Mouse (Mus musculus): ENCODE results near the gene Armc2. TPM values are rescaled to one million over a fixed set of nuclear protein-coding genes. Genes with fewer than 3 reads are reported as not detected.

Gene Armc2
- polyA plus RNA-seq, 1 experiment from 2014 or later: 1.2 TPM

DNA sequence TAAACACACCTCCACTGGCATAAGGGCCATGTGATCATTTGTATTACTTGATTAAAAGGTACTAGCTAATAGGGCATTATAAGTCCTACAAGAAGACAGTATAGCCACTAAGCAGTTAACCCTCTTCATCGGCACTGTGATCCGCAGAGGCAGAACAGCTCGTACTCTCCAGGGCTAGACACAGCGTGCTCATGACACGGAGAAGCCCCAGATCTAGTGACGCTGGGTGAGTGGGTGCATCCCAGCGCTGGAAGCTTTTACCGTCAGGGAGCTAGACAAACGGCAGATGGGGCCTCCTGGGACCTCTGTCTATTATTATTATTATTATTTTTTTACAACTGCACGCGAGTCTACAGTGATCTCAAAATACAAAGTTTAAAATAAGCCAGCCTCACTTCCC lies 9.1 kb upstream of the Armc2 start:
- no peak for TF ChIP-seq CTCF (IDR thresholded peaks at IDR 0.05; ENCODE audit: low read depth)
- 65% methylated on average over 11 of the region's 11 CpGs for WGBS
- no peak overlapping the region for H3K4me3 ChIP-seq (ENCODE audit: low read depth, low read length)
- H3K4me1 ChIP-seq (replicated peaks; ENCODE audit: control insufficient read depth, insufficient read depth, low read length): no peaks in the 10 kb centered on the region
- H3K27me3 ChIP-seq (replicated peaks; ENCODE audit: control insufficient read depth, insufficient read depth, low read length): no peaks in the 10 kb centered on the region
- no peak overlapping the region for H3K27ac ChIP-seq (ENCODE audit: low read depth, low read length)
- H3K4me2 ChIP-seq (replicated peaks; ENCODE audit: low read depth): peak overlapping the region; percentile 38
- H3K9me3 ChIP-seq (ENCODE audit: control insufficient read depth): no peaks in the 10 kb centered on the region
- no peak overlapping the region for H3K9ac ChIP-seq (ENCODE audit: low read depth, low read length)
- no peak for ATAC-seq
- no peaks in the 10 kb centered on the region for H3K36me3 ChIP-seq (ENCODE audit: control insufficient read depth, insufficient read depth)

DNA sequence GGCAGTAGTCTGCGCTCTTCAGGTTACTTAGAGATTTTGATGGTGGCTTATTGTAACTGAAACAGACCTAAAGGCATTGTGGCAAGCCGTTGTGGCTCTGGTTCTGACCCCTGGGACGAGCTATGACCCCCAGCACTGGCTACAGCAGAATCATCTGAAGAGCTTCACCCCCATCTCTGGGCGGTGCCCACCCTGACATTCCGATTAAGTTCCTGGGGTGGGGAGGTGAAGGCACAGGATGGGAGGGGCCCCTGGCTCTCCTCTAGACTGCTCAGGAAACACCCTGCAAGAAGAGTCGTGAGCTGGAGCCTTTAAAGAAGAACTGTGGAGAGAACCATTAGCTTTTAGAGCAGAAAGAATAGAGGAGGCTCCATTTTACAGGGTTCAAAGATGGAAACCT lies 6.2 kb upstream of the Armc2 start:
- no peak overlapping the region for H3K4me3 ChIP-seq (ENCODE audit: low read depth, low read length)
- no peaks in the 10 kb centered on the region for H3K36me3 ChIP-seq (ENCODE audit: control insufficient read depth, insufficient read depth)
- WGBS: 68% methylated on average over 6 of the region's 6 CpGs
- TF ChIP-seq CTCF (IDR thresholded peaks at IDR 0.05; ENCODE audit: low read depth): no peak
- no peaks in the 10 kb centered on the region for H3K9me3 ChIP-seq (ENCODE audit: control insufficient read depth)
- H3K27me3 ChIP-seq (replicated peaks; ENCODE audit: control insufficient read depth, insufficient read depth, low read length): no peaks in the 10 kb centered on the region
- no peak overlapping the region for H3K9ac ChIP-seq (ENCODE audit: low read depth, low read length)
- H3K4me1 ChIP-seq (replicated peaks; ENCODE audit: control insufficient read depth, insufficient read depth, low read length): no peaks in the 10 kb centered on the region
- no peak for ATAC-seq
- H3K4me2 ChIP-seq (replicated peaks; ENCODE audit: low read depth): no peak overlapping the region
- H3K27ac ChIP-seq (ENCODE audit: low read depth, low read length): no peak overlapping the region

DNA sequence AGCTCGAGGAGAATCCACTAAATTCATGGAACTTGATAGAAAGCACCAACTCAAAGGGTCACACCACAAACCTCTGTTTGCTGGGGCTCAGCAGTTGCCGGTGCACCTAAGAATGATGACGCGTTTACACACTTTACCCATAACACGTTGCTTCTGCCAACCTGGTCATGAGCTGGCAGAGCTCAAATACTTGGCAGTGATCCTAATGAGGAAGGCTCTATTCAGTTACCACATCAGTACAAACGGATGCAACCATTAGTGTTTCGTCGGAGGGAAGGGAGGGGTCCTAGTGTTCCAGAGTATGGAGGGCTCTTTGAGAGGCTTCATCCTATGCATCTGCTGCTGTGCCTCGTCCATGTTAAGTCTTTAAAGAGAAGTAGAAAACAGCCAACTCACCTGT lies 3.3 kb upstream of the Armc2 start:
- no peaks in the 10 kb centered on the region for H3K9me3 ChIP-seq (ENCODE audit: control insufficient read depth)
- no peak overlapping the region for H3K27ac ChIP-seq (ENCODE audit: low read depth, low read length)
- H3K36me3 ChIP-seq (ENCODE audit: control insufficient read depth, insufficient read depth): no peaks in the 10 kb centered on the region
- 0 out of 2 replicates have a peak, but pooled peaks cover 5% of the 10 kb centered on the region for H3K27me3 ChIP-seq (replicated peaks; ENCODE audit: control insufficient read depth, insufficient read depth, low read length)
- 72% methylated on average over 9 of the region's 9 CpGs for WGBS
- H3K9ac ChIP-seq (ENCODE audit: low read depth, low read length): no peak overlapping the region
- no peak overlapping the region for H3K4me2 ChIP-seq (replicated peaks; ENCODE audit: low read depth)
- H3K4me3 ChIP-seq (ENCODE audit: low read depth, low read length): no peak overlapping the region
- H3K4me1 ChIP-seq (replicated peaks; ENCODE audit: control insufficient read depth, insufficient read depth, low read length): no peaks in the 10 kb centered on the region
- TF ChIP-seq CTCF (IDR thresholded peaks at IDR 0.05; ENCODE audit: low read depth): no peak
- ATAC-seq: no peak

DNA sequence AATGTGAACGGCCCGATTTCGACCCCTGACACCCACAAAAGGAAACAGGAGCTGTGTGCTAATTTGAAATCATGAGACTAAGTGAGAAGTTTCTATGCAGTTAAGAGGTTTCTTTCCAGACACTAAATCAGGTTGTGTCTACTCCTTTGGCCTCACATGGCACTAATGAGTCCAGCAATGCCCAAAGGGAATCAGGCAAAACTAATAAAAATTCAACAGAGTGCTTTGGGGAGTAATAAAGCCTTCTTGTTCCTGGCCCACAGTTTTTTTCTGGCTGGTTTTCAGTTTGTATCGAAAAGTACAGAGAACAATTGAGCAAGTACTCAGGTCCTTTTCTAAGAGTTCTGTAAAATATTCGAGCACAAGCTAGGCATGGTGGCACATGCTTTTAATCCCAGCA lies 4.2 kb downstream of the Armc2 start:
- Histone ChIP-seq H3K27ac (ENCODE audit: low read depth, low read length) (no peak overlapping the region), H3K4me1 (replicated peaks; ENCODE audit: control insufficient read depth, insufficient read depth, low read length) (no peaks in the 10 kb centered on the region), H3K9me3 (ENCODE audit: control insufficient read depth) (no peaks in the 10 kb centered on the region), H3K4me2 (replicated peaks; ENCODE audit: low read depth) (no peak overlapping the region), H3K36me3 (ENCODE audit: control insufficient read depth, insufficient read depth) (no peaks in the 10 kb centered on the region), H3K9ac (ENCODE audit: low read depth, low read length) (no peak overlapping the region), H3K4me3 (ENCODE audit: low read depth, low read length) (no peak overlapping the region), H3K27me3 (replicated peaks; ENCODE audit: control insufficient read depth, insufficient read depth, low read length) (0 out of 2 replicates have a peak, but pooled peaks cover 9% of the 10 kb centered on the region)
- no peak for ATAC-seq
- WGBS: 89% methylated on average over 5 of the region's 5 CpGs
- no peak for TF ChIP-seq CTCF (IDR thresholded peaks at IDR 0.05; ENCODE audit: low read depth)

DNA sequence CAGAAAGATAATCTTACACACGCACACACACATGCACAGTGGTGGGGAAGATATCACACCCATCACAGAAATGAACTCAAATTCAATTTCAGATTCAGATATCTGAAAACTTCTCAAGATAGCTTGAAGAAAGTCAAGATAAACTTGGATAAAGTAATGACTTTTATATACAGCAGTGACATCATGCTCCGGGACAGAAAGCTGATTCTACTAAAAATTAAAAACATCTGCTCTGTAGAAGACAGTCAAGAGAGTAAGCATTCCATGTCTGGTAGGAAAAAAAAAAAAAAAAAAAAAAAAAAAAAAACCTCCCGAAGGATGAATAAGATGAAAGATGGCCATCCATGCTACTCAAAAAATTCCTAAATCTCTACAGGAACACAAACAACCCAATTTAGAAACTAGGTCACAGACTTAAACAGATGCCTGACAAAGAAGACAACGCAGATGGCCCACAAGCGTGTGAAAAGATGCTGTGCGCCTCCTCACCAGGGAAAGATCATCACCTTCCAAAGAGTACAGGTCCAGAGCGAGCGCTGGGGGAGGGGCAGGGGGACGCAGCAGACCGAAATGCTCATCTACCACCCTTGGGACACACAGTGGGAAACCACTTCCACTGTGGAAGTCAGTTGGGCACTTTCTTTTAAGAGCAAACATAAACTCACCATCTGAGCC lies 7.3 kb downstream of the Armc2 start:
- Histone ChIP-seq H3K4me1 (replicated peaks; ENCODE audit: control insufficient read depth, insufficient read depth, low read length) (no peaks in the 10 kb centered on the region), H3K4me2 (replicated peaks; ENCODE audit: low read depth) (no peak overlapping the region), H3K27ac (ENCODE audit: low read depth, low read length) (no peak overlapping the region), H3K36me3 (ENCODE audit: control insufficient read depth, insufficient read depth) (no peaks in the 10 kb centered on the region), H3K4me3 (ENCODE audit: low read depth, low read length) (no peak overlapping the region), H3K9me3 (ENCODE audit: control insufficient read depth) (no peaks in the 10 kb centered on the region), H3K9ac (ENCODE audit: low read depth, low read length) (no peak overlapping the region), H3K27me3 (replicated peaks; ENCODE audit: control insufficient read depth, insufficient read depth, low read length) (no peaks in the 10 kb centered on the region)
- no peak for ATAC-seq
- WGBS: 84% methylated on average over 10 of the region's 10 CpGs
- TF ChIP-seq CTCF (IDR thresholded peaks at IDR 0.05; ENCODE audit: low read depth): no peak

DNA sequence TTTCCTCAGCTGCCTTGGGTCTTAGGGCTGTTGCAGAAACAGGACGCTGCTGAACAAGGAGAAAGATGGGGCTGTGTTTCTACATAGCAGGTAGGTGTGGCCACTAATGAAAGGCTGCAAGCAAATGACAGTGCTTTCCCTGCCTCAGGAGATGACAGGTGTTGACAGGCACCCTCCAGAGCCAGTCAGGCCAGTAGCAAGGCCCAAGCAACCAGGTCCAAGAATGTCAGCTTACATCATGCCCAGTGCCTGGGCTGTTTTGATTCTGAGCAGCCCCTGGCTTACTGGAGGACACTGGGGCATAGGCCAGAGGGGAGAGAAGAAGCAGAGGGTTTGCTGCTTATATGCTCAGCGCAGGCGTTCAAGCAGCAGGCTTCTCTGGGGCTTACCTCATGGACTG lies 13.0 kb downstream of the Armc2 start:
- Histone ChIP-seq H3K4me1 (replicated peaks; ENCODE audit: control insufficient read depth, insufficient read depth, low read length) (no peaks in the 10 kb centered on the region), H3K9ac (ENCODE audit: low read depth, low read length) (no peak overlapping the region), H3K27me3 (replicated peaks; ENCODE audit: control insufficient read depth, insufficient read depth, low read length) (no peaks in the 10 kb centered on the region), H3K27ac (ENCODE audit: low read depth, low read length) (no peak overlapping the region), H3K4me2 (replicated peaks; ENCODE audit: low read depth) (no peak overlapping the region), H3K36me3 (ENCODE audit: control insufficient read depth, insufficient read depth) (no peaks in the 10 kb centered on the region), H3K4me3 (ENCODE audit: low read depth, low read length) (no peak overlapping the region), H3K9me3 (ENCODE audit: control insufficient read depth) (no peaks in the 10 kb centered on the region)
- 82% methylated on average over 3 of the region's 3 CpGs for WGBS
- TF ChIP-seq CTCF (IDR thresholded peaks at IDR 0.05; ENCODE audit: low read depth): no peak
- no peak for ATAC-seq

DNA sequence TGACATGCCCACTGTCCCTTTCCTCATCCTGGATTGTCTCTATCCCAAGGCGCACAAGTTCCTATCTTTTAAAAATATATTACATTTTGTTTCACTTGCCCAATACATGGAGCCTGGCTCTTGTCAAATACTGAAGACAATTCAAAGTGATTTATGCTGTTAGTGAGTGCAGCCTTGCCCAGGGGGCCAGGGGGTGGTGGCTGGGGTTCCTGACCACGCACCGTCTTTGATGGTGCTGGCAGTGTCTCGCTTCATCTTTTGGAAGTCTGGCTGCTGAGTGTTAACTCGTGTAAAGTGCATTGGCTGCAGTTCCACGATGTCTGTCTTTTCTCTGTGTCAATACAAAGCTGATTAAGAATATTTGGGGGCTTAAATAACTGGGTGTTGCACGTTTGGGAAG lies 13.6 kb downstream of the Armc2 start:
- H3K4me1 ChIP-seq (replicated peaks; ENCODE audit: control insufficient read depth, insufficient read depth, low read length): no peaks in the 10 kb centered on the region
- 59% methylated on average over 7 of the region's 7 CpGs for WGBS
- no peaks in the 10 kb centered on the region for H3K9me3 ChIP-seq (ENCODE audit: control insufficient read depth)

More for the DNA sequence above, 13.6 kb downstream of the Armc2 start:
- no peaks in the 10 kb centered on the region for H3K27me3 ChIP-seq (replicated peaks; ENCODE audit: control insufficient read depth, insufficient read depth, low read length)
- no peak overlapping the region for H3K4me2 ChIP-seq (replicated peaks; ENCODE audit: low read depth)
- no peaks in the 10 kb centered on the region for H3K36me3 ChIP-seq (ENCODE audit: control insufficient read depth, insufficient read depth)
- H3K9ac ChIP-seq (ENCODE audit: low read depth, low read length): no peak overlapping the region
- H3K27ac ChIP-seq (ENCODE audit: low read depth, low read length): no peak overlapping the region
- ATAC-seq: no peak
- H3K4me3 ChIP-seq (ENCODE audit: low read depth, low read length): no peak overlapping the region
- no peak for TF ChIP-seq CTCF (IDR thresholded peaks at IDR 0.05; ENCODE audit: low read depth)

Measured in intestine, postnatal 0 days (tissue).